Mouse (Mus musculus): ENCODE results near the gene Gm10295.

Gm10295 gene

GRCm38 (mm10) chr7:71351364-71351763 is at the start of gene Gm10295:
Gene Gm10295 (minus strand): TSS chr7:71351485.
- peak; percentile 35 for DNase-seq

- DNase-seq: no peak
These were observed 49.7 kb upstream of the Gm10295 start for GRCm38 (mm10) chr7:71401032-71401431.

GRCm38 (mm10) chr7:71399891-71400632 is 48.8 kb upstream of the Gm10295 start:
- no peak for DNase-seq

- no peak for DNase-seq
These were observed 47.9 kb upstream of the Gm10295 start for GRCm38 (mm10) chr7:71398959-71399756.

- DNase-seq: no peak
These were observed 47.1 kb upstream of the Gm10295 start for GRCm38 (mm10) chr7:71398389-71398788.

- no peak for DNase-seq
These were observed 41.6 kb upstream of the Gm10295 start for GRCm38 (mm10) chr7:71392795-71393341.

- DNase-seq: no peak
These were observed 40.0 kb upstream of the Gm10295 start for GRCm38 (mm10) chr7:71391333-71391732.

- DNase-seq: no peak
These were observed 39.0 kb upstream of the Gm10295 start for GRCm38 (mm10) chr7:71390291-71390690.

GRCm38 (mm10) chr7:71386050-71386449 is 34.8 kb upstream of the Gm10295 start:
- peak; percentile 43 for DNase-seq

- no peak for DNase-seq
These were observed 33.6 kb upstream of the Gm10295 start for GRCm38 (mm10) chr7:71384921-71385320.

- peak; percentile 78 for DNase-seq
These were observed 32.3 kb upstream of the Gm10295 start for GRCm38 (mm10) chr7:71383341-71384130.

GRCm38 (mm10) chr7:71379826-71380825 is 28.8 kb upstream of the Gm10295 start:
- peak; percentile 53 for DNase-seq

GRCm38 (mm10) chr7:71378812-71379760 is 27.8 kb upstream of the Gm10295 start:
- peak; percentile 75 for DNase-seq

GRCm38 (mm10) chr7:71377983-71378382 is 26.7 kb upstream of the Gm10295 start:
- no peak for DNase-seq

- DNase-seq: no peak
These were observed 22.8 kb upstream of the Gm10295 start for GRCm38 (mm10) chr7:71374059-71374458.

- DNase-seq: no peak
These were observed 20.6 kb upstream of the Gm10295 start for GRCm38 (mm10) chr7:71371916-71372315.

GRCm38 (mm10) chr7:71370746-71371145 is 19.5 kb upstream of the Gm10295 start:
- DNase-seq: no peak

- no peak for DNase-seq
These were observed 18.8 kb upstream of the Gm10295 start for GRCm38 (mm10) chr7:71370128-71370527.

- no peak for DNase-seq
These were observed 17.4 kb upstream of the Gm10295 start for GRCm38 (mm10) chr7:71368543-71369181.

GRCm38 (mm10) chr7:71355596-71355995 is 4.3 kb upstream of the Gm10295 start:
- DNase-seq: no peak

Data from embryo, embryonic 11 days (tissue).